Comparison of ENCODE assay signal across 30 mouse cellular contexts in genomic region chr10:82808155-82808554, GRCm38 (mm10). TPM values are rescaled to one million over a fixed set of nuclear protein-coding genes. Genes with fewer than 3 reads are reported as not detected.
DNase-seq lines count a peak whose midpoint lies in the region; ATAC-seq and TF ChIP-seq lines count a peak whose summit lies in the region.
"Had no signal": no experiment of that assay in that cellular context is flagged by ENCODE, and none has a peak within 500 bp of the region (broad histone marks: within the 10 kb centered on the region; RNA-seq: fewer than 3 reads in every experiment).

No protein-coding gene starts in this region.

- peaks cover 4% of the 10 kb centered on the region; the same call in 1 of the 2 replicates for H3K27me3 ChIP-seq in forebrain, embryonic 10.5 days (ENCODE audit: poor library complexity, severe bottlenecking)
- no peaks in the 10 kb centered on the region; the same call in 1 of the 2 replicates for H3K27me3 ChIP-seq in forebrain, embryonic 12.5 days
- H3K27me3 ChIP-seq in ES-Bruce4 (ENCODE audit: control insufficient read depth, insufficient read depth, low read length, poor library complexity, severe bottlenecking), result no peaks in the 10 kb centered on the region
- H3K27me3 ChIP-seq: embryonic facial prominence, embryonic 12.5 days; forebrain, embryonic 15.5 days; hindbrain, embryonic 15.5 days; intestine, embryonic 15.5 days; midbrain, embryonic 13.5 days; neural tube, embryonic 13.5 days had no signal

- H3K4me1 ChIP-seq in forebrain, embryonic 10.5 days, result peaks cover 45% of the 10 kb centered on the region
- H3K4me1 ChIP-seq in forebrain, embryonic 12.5 days, result peaks cover 14% of the 10 kb centered on the region
- peaks cover 9% of the 10 kb centered on the region for H3K4me1 ChIP-seq in ES-Bruce4 (ENCODE audit: control insufficient read depth, insufficient read depth, low read length)
- H3K4me1 ChIP-seq: forebrain, embryonic 15.5 days; hindbrain, embryonic 15.5 days had no signal

- no peak overlapping the region for H3K4me3 ChIP-seq in forebrain, embryonic 10.5 days
- no peak overlapping the region for H3K4me3 ChIP-seq in forebrain, embryonic 12.5 days (replicated peaks)
- H3K4me3 ChIP-seq in ES-Bruce4 (ENCODE audit: low read depth, low read length), result peak overlapping the region; percentile 12
- H3K4me3 ChIP-seq: embryonic facial prominence, embryonic 12.5 days; erythroblast, embryonic 14.5 days; forebrain, embryonic 15.5 days; heart, embryonic 12.5 days; hindbrain, embryonic 15.5 days; intestine, embryonic 15.5 days; left cerebral cortex, adult 2 months; limb, embryonic 10.5 days; liver, embryonic 12.5 days; midbrain, embryonic 13.5 days; neural tube, embryonic 13.5 days had no signal

- TF ChIP-seq POLR2A in ES-Bruce4 (IDR thresholded peaks at IDR 0.05; ENCODE audit: insufficient read depth, low read length), result no peak

- no peaks in the 10 kb centered on the region for H3K36me3 ChIP-seq in forebrain, embryonic 10.5 days (replicated peaks)
- H3K36me3 ChIP-seq in forebrain, embryonic 12.5 days (replicated peaks), result no peaks in the 10 kb centered on the region
- H3K36me3 ChIP-seq in ES-Bruce4 (ENCODE audit: control insufficient read depth, insufficient read depth, low read length, poor library complexity, severe bottlenecking), result no peaks in the 10 kb centered on the region
- H3K36me3 ChIP-seq: embryonic facial prominence, embryonic 12.5 days; forebrain, embryonic 15.5 days; heart, embryonic 12.5 days; hindbrain, embryonic 15.5 days; intestine, embryonic 15.5 days; limb, embryonic 10.5 days; liver, embryonic 12.5 days; midbrain, embryonic 13.5 days; neural tube, embryonic 13.5 days had no signal

- no peak for TF ChIP-seq CTCF in ES-Bruce4 (IDR thresholded peaks at IDR 0.05; ENCODE audit: low read depth, low read length)

- no peak for ATAC-seq in forebrain, embryonic 12.5 days (ENCODE audit: low FRiP score)
- ATAC-seq in hematopoietic stem cell, adult 5-6 weeks (replicated peaks in 1 of 2; ENCODE audit: insufficient read depth in 1 of 2, low FRiP score in 2 of 2, low TSS enrichment in 1 of 2, low read depth in 1 of 2, poor library complexity in 2 of 2, severe bottlenecking in 2 of 2), result peak; percentile 77
- ATAC-seq: forebrain, embryonic 15.5 days; intestine, embryonic 15.5 days; liver, embryonic 12.5 days; midbrain, embryonic 13.5 days had no signal

- peak overlapping the region; percentile 48; the same call in 1 of the 2 replicates for H3K27ac ChIP-seq in forebrain, embryonic 10.5 days
- no peak overlapping the region for H3K27ac ChIP-seq in forebrain, embryonic 12.5 days
- H3K27ac ChIP-seq in ES-Bruce4 (ENCODE audit: insufficient read depth, low read length), result peak overlapping the region; percentile 82
- H3K27ac ChIP-seq: embryonic facial prominence, embryonic 12.5 days; forebrain, embryonic 15.5 days; hindbrain, embryonic 15.5 days; intestine, embryonic 15.5 days; left cerebral cortex, adult 2 months; limb, embryonic 10.5 days; liver, embryonic 12.5 days; midbrain, embryonic 13.5 days; neural tube, embryonic 13.5 days had no signal

- TF ChIP-seq EP300 in ES-Bruce4 (IDR thresholded peaks at IDR 0.05; ENCODE audit: insufficient read depth, low read depth, low read length), result peak; percentile 64; the same call in 1 of the 2 replicates

- DNase-seq in forebrain, embryonic 10.5 days (ENCODE audit: extremely low spot score, low spot score), result no peak
- peak; percentile 70 for DNase-seq in MEL-GATA-1-ER (ENCODE audit: extremely low read depth, low read depth)
- DNase-seq in lung, postnatal 36 days, result no peak
- no peak for DNase-seq in urinary bladder, adult 2 months (ENCODE audit: low spot score)
- DNase-seq in left cerebral cortex, adult 8-10 months (ENCODE audit: low spot score in 2 of 2), result no peak
- DNase-seq: B cell, adult 2 months; cerebellum, adult 18-20 months; cerebellum, postnatal 36 days; gastrocnemius, postnatal 36 days; heart, postnatal 14 days; kidney, adult 9 months; kidney, postnatal 25 days; layer of hippocampus, adult 9-11 months; lung, adult 2 months; right cerebral cortex, postnatal 14 days; thymus, postnatal 14 days had no signal

- no peaks in the 10 kb centered on the region; the same call in 1 of the 2 replicates for H3K9me3 ChIP-seq in forebrain, embryonic 10.5 days
- no peaks in the 10 kb centered on the region for H3K9me3 ChIP-seq in forebrain, embryonic 12.5 days
- H3K9me3 ChIP-seq in ES-Bruce4 (replicated peaks; ENCODE audit: control insufficient read depth, insufficient read depth, low read length, poor library complexity, severe bottlenecking), result no peaks in the 10 kb centered on the region
- H3K9me3 ChIP-seq: embryonic facial prominence, embryonic 12.5 days; forebrain, embryonic 15.5 days; heart, embryonic 12.5 days; hindbrain, embryonic 15.5 days; intestine, embryonic 15.5 days; limb, embryonic 10.5 days; liver, embryonic 12.5 days; midbrain, embryonic 13.5 days; neural tube, embryonic 13.5 days had no signal

- H3K4me2 ChIP-seq in forebrain, embryonic 12.5 days, result no peak overlapping the region
- H3K4me2 ChIP-seq: embryonic facial prominence, embryonic 12.5 days; forebrain, embryonic 15.5 days; heart, embryonic 12.5 days; hindbrain, embryonic 15.5 days; intestine, embryonic 15.5 days; liver, embryonic 12.5 days; midbrain, embryonic 13.5 days; neural tube, embryonic 13.5 days had no signal

- no peak overlapping the region for H3K9ac ChIP-seq in forebrain, embryonic 12.5 days
- H3K9ac ChIP-seq in ES-Bruce4 (ENCODE audit: low read depth, poor library complexity, severe bottlenecking), result peak overlapping the region; percentile 52; the same call in 1 of the 2 replicates
- H3K9ac ChIP-seq: embryonic facial prominence, embryonic 12.5 days; forebrain, embryonic 15.5 days; heart, embryonic 12.5 days; hindbrain, embryonic 15.5 days; intestine, embryonic 15.5 days; liver, embryonic 12.5 days; midbrain, embryonic 13.5 days; neural tube, embryonic 13.5 days had no signal

- WGBS in forebrain, embryonic 10.5 days, result 50% methylated on average over 6 of the region's 6 CpGs
- WGBS in forebrain, embryonic 12.5 days, result 48% methylated on average over 6 of the region's 6 CpGs

RNA-seq across cellular contexts. Expression of gene Txnrd1, which starts 25.6 kb away (rescaled TPM):
- 196 and 200 TPM in 2 replicates for polyA plus RNA-seq in forebrain, embryonic 10.5 days (2016; fragmentation: Nextera tagmentation; extraction: Ambion mirVana)
- 183 and 206 TPM in 2 replicates for polyA plus RNA-seq in forebrain, embryonic 12.5 days (2016; fragmentation: Nextera tagmentation; extraction: Ambion mirVana)
- 260 and 284 TPM in 2 replicates for polyA plus RNA-seq in ES-Bruce4 (2011; ENCODE audit: insufficient read depth, insufficient read length, low read depth, missing spikeins)
- 159 and 189 TPM in 2 replicates for total RNA-seq in hematopoietic stem cell, adult 5-6 weeks (2017)
- polyA plus RNA-seq in urinary bladder, adult 2 months (2012; rRNA removed), result 53.3 and 59.4 TPM in 2 replicates
- 10 to 100 TPM; 44.4 to 54.4 (median 51.4) TPM for total RNA-seq in left cerebral cortex, adult 8-10 months (2022)

RNA-seq across cellular contexts. Expression of gene Nfyb, which starts 44.2 kb away (rescaled TPM):
- polyA plus RNA-seq in forebrain, embryonic 10.5 days (2016; fragmentation: Nextera tagmentation; extraction: Ambion mirVana), result 63.8 and 64.3 TPM in 2 replicates
- polyA plus RNA-seq in forebrain, embryonic 12.5 days (2016; fragmentation: Nextera tagmentation; extraction: Ambion mirVana), result 68.7 and 72.8 TPM in 2 replicates
- polyA plus RNA-seq in ES-Bruce4 (2011; ENCODE audit: insufficient read depth, insufficient read length, low read depth, missing spikeins), result 101 and 114 TPM in 2 replicates
- 72.2 and 80.8 TPM in 2 replicates for total RNA-seq in hematopoietic stem cell, adult 5-6 weeks (2017)
- polyA plus RNA-seq in urinary bladder, adult 2 months (2012; rRNA removed), result 23.2 and 24.1 TPM in 2 replicates
- total RNA-seq in left cerebral cortex, adult 8-10 months (2022), result 10 to 100 TPM; 54.2 to 67.2 (median 64.8) TPM

RNA-seq across cellular contexts. Expression of gene Eid3, which starts 58.3 kb away (rescaled TPM):
- 0.57 and 0.66 TPM in 2 replicates for polyA plus RNA-seq in forebrain, embryonic 10.5 days (2016; fragmentation: Nextera tagmentation; extraction: Ambion mirVana)
- 0.90 and 1.2 TPM in 2 replicates for polyA plus RNA-seq in forebrain, embryonic 12.5 days (2016; fragmentation: Nextera tagmentation; extraction: Ambion mirVana)
- polyA plus RNA-seq in ES-Bruce4 (2011; ENCODE audit: insufficient read depth, insufficient read length, low read depth, missing spikeins), result 12.7 and 13.9 TPM in 2 replicates
- 8.5 and 21.6 TPM in 2 replicates for total RNA-seq in hematopoietic stem cell, adult 5-6 weeks (2017)
- polyA plus RNA-seq in urinary bladder, adult 2 months (2012; rRNA removed), result 0.22 and 0.77 TPM in 2 replicates
- 1 to 10 TPM; 1.4 to 2.1 (median 1.8) TPM for total RNA-seq in left cerebral cortex, adult 8-10 months (2022)
